Mouse (Mus musculus): ENCODE measurements around the gene Tm4sf5.

DNA sequence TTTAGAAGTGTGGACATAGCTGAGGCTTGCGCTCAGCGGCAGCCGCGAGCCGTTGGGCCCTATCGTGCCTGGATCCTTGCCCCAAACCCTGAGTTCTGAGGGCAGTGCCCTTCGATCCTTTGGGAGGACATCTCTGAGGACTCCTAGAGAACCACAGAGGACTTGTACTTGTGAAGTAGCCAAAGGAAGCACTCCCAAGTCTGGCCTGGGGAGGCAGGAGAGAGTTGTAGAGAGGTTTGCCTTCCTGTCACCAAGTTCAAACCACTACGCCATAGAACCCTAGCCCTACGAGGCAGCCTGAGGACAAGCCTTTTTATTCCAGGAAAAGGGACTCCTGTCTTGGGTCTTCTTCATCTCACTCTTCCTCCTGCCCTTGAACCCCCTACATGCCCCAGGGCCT, 52.5 kb downstream of the Tm4sf5 start:
- TF ChIP-seq CTCF (IDR thresholded peaks at IDR 0.05; ENCODE audit: insufficient read depth, low read length) (no peak), POLR2A (IDR thresholded peaks at IDR 0.05; ENCODE audit: borderline replicate concordance, extremely low read depth, low read depth, low read length) (no peak)
